Mouse (Mus musculus): ENCODE results near the gene Gm49383.

DNA sequence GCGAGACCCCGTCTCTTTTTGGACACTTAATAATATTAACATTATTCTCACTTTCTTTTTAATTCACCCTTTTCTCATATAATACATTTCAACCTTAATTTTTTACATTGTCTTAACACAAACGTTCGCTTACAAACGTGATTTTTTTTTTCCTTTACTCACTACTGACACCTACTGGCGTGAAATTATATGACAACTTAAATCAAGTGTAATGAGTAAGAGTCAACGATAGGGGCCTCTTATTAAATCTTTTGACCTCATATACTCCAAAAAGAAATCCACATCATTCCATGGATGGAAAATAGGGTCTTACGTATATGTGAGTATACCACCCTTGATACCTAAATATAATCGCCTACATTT lies 37.3 kb downstream of the Gm49383 start:
- TF ChIP-seq GATA1 (IDR thresholded peaks at IDR 0.05; ENCODE audit: low read length) (no peak), TAL1 (IDR thresholded peaks at IDR 0.05; ENCODE audit: low read length) (no peak)

Data from erythroblast, embryonic 14.5 days (primary cell).